Mouse (Mus musculus): ENCODE results near the gene Ranbp10. TPM values are rescaled to one million over a fixed set of nuclear protein-coding genes. Genes with fewer than 3 reads are reported as not detected.
"Not testable (repeated sequence)": the region's sequence is repeated elsewhere in the genome, so short reads cannot be mapped to it uniquely, and the experiment has no call there.

Gene Ranbp10
- total and polyA plus RNA-seq, 3 experiments = 18.0 to 20.0 (median 18.5) TPM

- no peak for TF ChIP-seq POLR2A (IDR thresholded peaks at IDR 0.05; ENCODE audit: insufficient read depth, low read depth, low read length)
- no peak for TF ChIP-seq CTCF (IDR thresholded peaks at IDR 0.05)
- TF ChIP-seq EP300 (IDR thresholded peaks at IDR 0.05; ENCODE audit: insufficient read depth, low read depth, low read length) = no peak
- no peak overlapping the region for H3K4me3 ChIP-seq
- H3K36me3 ChIP-seq (ENCODE audit: control insufficient read depth, insufficient read depth, low read length) = no peaks in the 10 kb centered on the region
- H3K27me3 ChIP-seq (ENCODE audit: control insufficient read depth, insufficient read depth, low read length) = no peaks in the 10 kb centered on the region
- no peaks in the 10 kb centered on the region for H3K79me2 ChIP-seq (replicated peaks; ENCODE audit: control insufficient read depth, insufficient read depth, low read length)
- H3K27ac ChIP-seq = no peak overlapping the region
- intact Hi-C loops (cut with DNase I) = loop anchor here (5.0 kb wide), 3 partner anchors 82 to 162 kb away; partner anchors contain the start of genes Ctrl and Ddx28
- peaks cover 3% of the 10 kb centered on the region; the same call in 1 of the 2 replicates for H3K4me1 ChIP-seq (ENCODE audit: control insufficient read depth, insufficient read depth, low read length)
- 62% methylated on average over 7 of the region's 7 CpGs for WGBS
- DNase-seq = no peak
- no peak overlapping the region for H3K9ac ChIP-seq (ENCODE audit: low read depth, low read length)
Measured at GRCm38 (mm10) chr8:105850611-105851010, 23.5 kb upstream of the Ranbp10 start.

- no peak overlapping the region for H3K9ac ChIP-seq (ENCODE audit: low read depth, low read length)
- WGBS = 40% methylated on average over 4 of the region's 4 CpGs
- intact Hi-C loops (cut with DNase I) = loop anchor here (5.0 kb wide), 3 partner anchors 82 to 162 kb away; partner anchors contain the start of genes Ctrl and Ddx28
- no peaks in the 10 kb centered on the region for H3K36me3 ChIP-seq (ENCODE audit: control insufficient read depth, insufficient read depth, low read length)
- no peak for DNase-seq
- no peaks in the 10 kb centered on the region for H3K79me2 ChIP-seq (replicated peaks; ENCODE audit: control insufficient read depth, insufficient read depth, low read length)
- H3K27ac ChIP-seq = no peak overlapping the region
- TF ChIP-seq EP300 (IDR thresholded peaks at IDR 0.05; ENCODE audit: insufficient read depth, low read depth, low read length) (no peak), CTCF (IDR thresholded peaks at IDR 0.05) (no peak), POLR2A (IDR thresholded peaks at IDR 0.05; ENCODE audit: insufficient read depth, low read depth, low read length) (no peak)
- H3K4me1 ChIP-seq (ENCODE audit: control insufficient read depth, insufficient read depth, low read length) = peaks cover 3% of the 10 kb centered on the region; the same call in 1 of the 2 replicates
- no peaks in the 10 kb centered on the region for H3K27me3 ChIP-seq (ENCODE audit: control insufficient read depth, insufficient read depth, low read length)
- no peak overlapping the region for H3K4me3 ChIP-seq
Measured at GRCm38 (mm10) chr8:105850014-105850413, 22.9 kb upstream of the Ranbp10 start.

GRCm38 (mm10) chr8:105846678-105847077 is 19.5 kb upstream of the Ranbp10 start:
- no peaks in the 10 kb centered on the region for H3K27me3 ChIP-seq (ENCODE audit: control insufficient read depth, insufficient read depth, low read length)
- no peak overlapping the region for H3K27ac ChIP-seq
- no peak overlapping the region for H3K4me3 ChIP-seq
- TF ChIP-seq EP300 (IDR thresholded peaks at IDR 0.05; ENCODE audit: insufficient read depth, low read depth, low read length) (no peak), POLR2A (IDR thresholded peaks at IDR 0.05; ENCODE audit: insufficient read depth, low read depth, low read length) (no peak), CTCF (IDR thresholded peaks at IDR 0.05) (no peak)
- 51% methylated on average over 11 of the region's 11 CpGs for WGBS
- H3K36me3 ChIP-seq (ENCODE audit: control insufficient read depth, insufficient read depth, low read length) = no peaks in the 10 kb centered on the region
- peaks cover 1% of the 10 kb centered on the region; the same call in 1 of the 2 replicates for H3K4me1 ChIP-seq (ENCODE audit: control insufficient read depth, insufficient read depth, low read length)
- intact Hi-C loops (cut with DNase I) = no loop called here
- H3K79me2 ChIP-seq (replicated peaks; ENCODE audit: control insufficient read depth, insufficient read depth, low read length) = no peaks in the 10 kb centered on the region
- H3K9ac ChIP-seq (ENCODE audit: low read depth, low read length) = no peak overlapping the region
- DNase-seq = peak in 1 of 2 experiments; percentile 21

GRCm38 (mm10) chr8:105839209-105839608 is 12.1 kb upstream of the Ranbp10 start:
- Histone ChIP-seq H3K36me3 (ENCODE audit: control insufficient read depth, insufficient read depth, low read length) (no peaks in the 10 kb centered on the region), H3K9ac (ENCODE audit: low read depth, low read length) (no peak overlapping the region), H3K27ac (no peak overlapping the region), H3K27me3 (ENCODE audit: control insufficient read depth, insufficient read depth, low read length) (no peaks in the 10 kb centered on the region), H3K4me3 (no peak overlapping the region), H3K4me1 (ENCODE audit: control insufficient read depth, insufficient read depth, low read length) (no peaks in the 10 kb centered on the region), H3K79me2 (replicated peaks; ENCODE audit: control insufficient read depth, insufficient read depth, low read length) (no peaks in the 10 kb centered on the region)
- DNase-seq = no peak
- WGBS = 83% methylated on average over 5 of the region's 5 CpGs
- TF ChIP-seq EP300 (IDR thresholded peaks at IDR 0.05; ENCODE audit: insufficient read depth, low read depth, low read length) (no peak), POLR2A (IDR thresholded peaks at IDR 0.05; ENCODE audit: insufficient read depth, low read depth, low read length) (no peak), CTCF (IDR thresholded peaks at IDR 0.05) (no peak)
- intact Hi-C loops (cut with DNase I) = loop anchor here (5.0 kb wide), 1 partner anchor 183 kb away; no protein-coding TSS in a partner anchor

- TF ChIP-seq EP300 (IDR thresholded peaks at IDR 0.05; ENCODE audit: insufficient read depth, low read depth, low read length) = no peak
- no peak for TF ChIP-seq POLR2A (IDR thresholded peaks at IDR 0.05; ENCODE audit: insufficient read depth, low read depth, low read length)
- WGBS = 78% methylated on average over 6 of the region's 6 CpGs
- intact Hi-C loops (cut with DNase I) = loop anchor here (5.0 kb wide), 1 partner anchor 185 kb away; no protein-coding TSS in a partner anchor
- H3K36me3 ChIP-seq (ENCODE audit: control insufficient read depth, insufficient read depth, low read length) = no peaks in the 10 kb centered on the region
- DNase-seq = no peak
- no peak overlapping the region for H3K4me3 ChIP-seq
- H3K79me2 ChIP-seq (replicated peaks; ENCODE audit: control insufficient read depth, insufficient read depth, low read length) = no peaks in the 10 kb centered on the region
- no peaks in the 10 kb centered on the region for H3K27me3 ChIP-seq (ENCODE audit: control insufficient read depth, insufficient read depth, low read length)
- H3K27ac ChIP-seq = no peak overlapping the region
- no peaks in the 10 kb centered on the region for H3K4me1 ChIP-seq (ENCODE audit: control insufficient read depth, insufficient read depth, low read length)
- H3K9ac ChIP-seq (ENCODE audit: low read depth, low read length) = no peak overlapping the region
Measured at GRCm38 (mm10) chr8:105836991-105837390, 9.8 kb upstream of the Ranbp10 start.

GRCm38 (mm10) chr8:105835318-105835717 is 8.2 kb upstream of the Ranbp10 start:
- Histone ChIP-seq H3K27ac (no peak overlapping the region), H3K4me3 (no peak overlapping the region), H3K9ac (ENCODE audit: low read depth, low read length) (no peak overlapping the region), H3K36me3 (ENCODE audit: control insufficient read depth, insufficient read depth, low read length) (no peaks in the 10 kb centered on the region), H3K79me2 (replicated peaks; ENCODE audit: control insufficient read depth, insufficient read depth, low read length) (no peaks in the 10 kb centered on the region), H3K27me3 (ENCODE audit: control insufficient read depth, insufficient read depth, low read length) (no peaks in the 10 kb centered on the region), H3K4me1 (ENCODE audit: control insufficient read depth, insufficient read depth, low read length) (no peaks in the 10 kb centered on the region)
- peak; percentile 82 for TF ChIP-seq CTCF (IDR thresholded peaks at IDR 0.05)
- TF ChIP-seq POLR2A (IDR thresholded peaks at IDR 0.05; ENCODE audit: insufficient read depth, low read depth, low read length) = no peak
- 0 out of 2 replicates have a peak, but pooled peaks have one; percentile 70 for TF ChIP-seq EP300 (IDR thresholded peaks at IDR 0.05; ENCODE audit: insufficient read depth, low read depth, low read length)
- 21% methylated on average over 11 of the region's 11 CpGs for WGBS
- DNase-seq = peak; percentile 73 to 81
- intact Hi-C loops (cut with DNase I) = loop anchor here (1.0 to 5.0 kb wide), 2 partner anchors 95 to 187 kb away; no protein-coding TSS in a partner anchor

- H3K27ac ChIP-seq; H3K27me3 ChIP-seq (ENCODE audit: control insufficient read depth, insufficient read depth, low read length); H3K36me3 ChIP-seq (ENCODE audit: control insufficient read depth, insufficient read depth, low read length); H3K4me3 ChIP-seq; DNase-seq; intact Hi-C loops (cut with DNase I); H3K9ac ChIP-seq (ENCODE audit: low read depth, low read length); H3K4me1 ChIP-seq (ENCODE audit: control insufficient read depth, insufficient read depth, low read length); H3K79me2 ChIP-seq (replicated peaks; ENCODE audit: control insufficient read depth, insufficient read depth, low read length): not testable (repeated sequence)
- WGBS = 72% methylated on average over 2 of the region's 2 CpGs
Measured at GRCm38 (mm10) chr8:105833740-105834139, 6.6 kb upstream of the Ranbp10 start.
